15 mouse cellular contexts compared by ENCODE assay signal in genomic region chr13:111911661-111912312, GRCm38 (mm10).
A peak's percentile ranks its signal among the peaks of the same experiment; 100 is the strongest.
DNase-seq lines count a peak whose midpoint lies in the region; ATAC-seq lines count a peak whose summit lies in the region.
"Had no signal": no experiment of that assay in that cellular context is flagged by ENCODE, and none has a peak within 500 bp of the region (broad histone marks: within the 10 kb centered on the region; RNA-seq: fewer than 3 reads in every experiment).

No protein-coding gene starts in this region.

- H3K4me3 ChIP-seq in heart, embryonic 12.5 days, result no peak overlapping the region
- no peak overlapping the region for H3K4me3 ChIP-seq in forebrain, embryonic 10.5 days
- H3K4me3 ChIP-seq: embryonic facial prominence, embryonic 12.5 days; midbrain, embryonic 10.5 days had no signal

- H3K9me3 ChIP-seq in heart, embryonic 12.5 days (replicated peaks), result no peaks in the 10 kb centered on the region
- no peaks in the 10 kb centered on the region for H3K9me3 ChIP-seq in forebrain, embryonic 10.5 days
- H3K9me3 ChIP-seq: embryonic facial prominence, embryonic 12.5 days; midbrain, embryonic 10.5 days had no signal

- WGBS in heart, embryonic 12.5 days, result 51% methylated on average over 11 of the region's 11 CpGs
- WGBS in forebrain, embryonic 10.5 days, result 86% methylated on average over 11 of the region's 11 CpGs

- no peak overlapping the region for H3K9ac ChIP-seq in heart, embryonic 12.5 days
- H3K9ac ChIP-seq: embryonic facial prominence, embryonic 12.5 days; lung, embryonic 14.5 days had no signal

- 0 out of 2 replicates have a peak, but pooled peaks have one; percentile 48 for ATAC-seq in heart, embryonic 12.5 days (ENCODE audit: insufficient number of reproducible peaks, low FRiP score)
- ATAC-seq in granulocyte monocyte progenitor cell, adult 5-6 weeks (replicated peaks; ENCODE audit: poor library complexity, severe bottlenecking), result peak; percentile 40
- ATAC-seq in megakaryocyte progenitor cell, adult 5-6 weeks (replicated peaks; ENCODE audit: poor library complexity), result peak; percentile 76
- ATAC-seq: forebrain, embryonic 16.5 days had no signal

- no peaks in the 10 kb centered on the region for H3K36me3 ChIP-seq in heart, embryonic 12.5 days
- H3K36me3 ChIP-seq in forebrain, embryonic 10.5 days (replicated peaks), result no peaks in the 10 kb centered on the region
- H3K36me3 ChIP-seq: embryonic facial prominence, embryonic 12.5 days; midbrain, embryonic 10.5 days had no signal

- DNase-seq in heart, postnatal 14 days, result no peak
- DNase-seq in brain, adult 2 months (ENCODE audit: low read depth, low spot score), result peak; percentile 22
- DNase-seq in yolk sac, embryonic 10.5 days (ENCODE audit: low spot score), result no peak
- DNase-seq in forebrain, embryonic 10.5 days (ENCODE audit: extremely low spot score, low spot score), result no peak
- DNase-seq: cerebellum, postnatal 10 days; gastrocnemius, postnatal 14 days; kidney, postnatal 36 days; lung, embryonic 14.5 days; thymus, postnatal 14 days had no signal

- no peaks in the 10 kb centered on the region for H3K27me3 ChIP-seq in heart, embryonic 12.5 days (replicated peaks)
- H3K27me3 ChIP-seq in forebrain, embryonic 10.5 days (ENCODE audit: poor library complexity, severe bottlenecking), result no peaks in the 10 kb centered on the region
- H3K27me3 ChIP-seq: embryonic facial prominence, embryonic 12.5 days had no signal

- intact Hi-C loops in heart, postnatal 14 days (cut with DNase I), result no loop called here

- no peak overlapping the region for H3K27ac ChIP-seq in heart, embryonic 12.5 days (ENCODE audit: poor library complexity, severe bottlenecking)
- H3K27ac ChIP-seq in forebrain, embryonic 10.5 days, result no peak overlapping the region
- H3K27ac ChIP-seq: embryonic facial prominence, embryonic 12.5 days; midbrain, embryonic 10.5 days had no signal

- no peak overlapping the region for H3K4me2 ChIP-seq in heart, embryonic 12.5 days
- H3K4me2 ChIP-seq: embryonic facial prominence, embryonic 12.5 days; lung, embryonic 14.5 days had no signal

- H3K4me1 ChIP-seq in heart, embryonic 12.5 days (replicated peaks), result peaks cover 9% of the 10 kb centered on the region; the same call in 1 of the 2 replicates
- peaks cover 6% of the 10 kb centered on the region for H3K4me1 ChIP-seq in forebrain, embryonic 10.5 days
- H3K4me1 ChIP-seq: embryonic facial prominence, embryonic 12.5 days had no signal
